Mouse (Mus musculus) hindbrain, embryonic 16.5 days (tissue): ENCODE results near the gene Tulp3. TPM values are rescaled to one million over a fixed set of nuclear protein-coding genes. Genes with fewer than 3 reads are reported as not detected.
A peak's percentile ranks its signal among the peaks of the same experiment; 100 is the strongest.

Experiments
- ATAC-seq: fragments of 200-750 bp; cut with Nextera tagmentation; 2 replicates; pipeline ENCODE4 v1.8.0; 2017; ENCODE audit warnings: moderate TSS enrichment, moderate library complexity
- H3K27ac ChIP-seq: fragments of 300-500 bp; sonication (generic); 2 replicates; pipeline ENCODE4 v1.5.1; 2014; ENCODE audit warnings: low read depth, mild to moderate bottlenecking, control low read depth, low read length, moderate library complexity
- H3K27me3 ChIP-seq: fragments of 300-500 bp; sonication (generic); replicated peaks from 2 replicates; pipeline ENCODE4 v1.6.1; 2014; ENCODE audit warnings: low read length; ENCODE audit not compliant: control insufficient read depth, insufficient read depth
- H3K36me3 ChIP-seq: fragments of 300-500 bp; sonication (generic); 2 replicates; pipeline ENCODE4 v1.6.1; 2014; ENCODE audit warnings: mild to moderate bottlenecking, low read length, moderate library complexity, mixed read lengths; ENCODE audit not compliant: control insufficient read depth, insufficient read depth
- H3K4me1 ChIP-seq: fragments of 300-500 bp; sonication (generic); 2 replicates; pipeline ENCODE4 v1.6.1; 2014; ENCODE audit warnings: low read depth, low read length; ENCODE audit not compliant: control insufficient read depth, insufficient read depth
- H3K4me2 ChIP-seq: fragments of 300-500 bp; sonication (generic); 2 replicates; pipeline ENCODE4 v1.6.1; 2014; ENCODE audit warnings: mild to moderate bottlenecking, low read length, control low read depth, moderate library complexity
- H3K4me3 ChIP-seq: fragments of 300-500 bp; sonication (generic); 2 replicates; pipeline ENCODE4 v1.5.1; 2014; ENCODE audit warnings: mild to moderate bottlenecking, low read length, control low read depth, moderate library complexity
- H3K9ac ChIP-seq: fragments of 300-500 bp; sonication (generic); 2 replicates; pipeline ENCODE4 v1.6.1; 2014; ENCODE audit warnings: low read depth, mild to moderate bottlenecking, control low read depth, low read length, moderate library complexity
- H3K9me3 ChIP-seq: fragments of 300-500 bp; sonication (generic); 2 replicates; pipeline ENCODE4 v1.6.1; 2014; ENCODE audit warnings: mild to moderate bottlenecking, low read length, moderate library complexity; ENCODE audit not compliant: control insufficient read depth
- WGBS: fragments of 180-500 bp; shearing (Covaris S2); extraction: QIAGEN DNeasy Blood & Tissue Kit; methylation state at CpG from one replicate; pipeline ENCODE4 v1.1.7; 2014; 5-methylcytosine and 5-hydroxymethylcytosine counted together
- polyA plus RNA-seq: library from polyadenylated mRNA; unstranded; fragments of >200 nt; fragmentation: Nextera tagmentation; extraction: Ambion mirVana; gene quantifications from 2 replicates; pipeline ENCODE4 v1.2.1, GENCODE M21; 2015

The Tulp3 gene
- polyA plus RNA-seq, result 17.7 and 19.9 TPM in 2 replicates

GRCm38 (mm10) chr6:128355726-128356416, at the start of gene Tulp3:
Tulp3 (minus strand) TSS chr6:128355851.
- peak within 1 kb of the TSS; percentile 94 for H3K27ac ChIP-seq
- peak within 1 kb of the TSS; percentile 84 for H3K4me2 ChIP-seq
- no peaks in the 10 kb centered on the region for H3K9me3 ChIP-seq
- peaks cover 20% of the 10 kb centered on the region for H3K4me1 ChIP-seq
- H3K9ac ChIP-seq, result peak within 1 kb of the TSS; percentile 92
- H3K4me3 ChIP-seq, result peak within 1 kb of the TSS; percentile 87
- peak; percentile 99 for ATAC-seq
- H3K27me3 ChIP-seq, result no peaks in the 10 kb centered on the region
- WGBS, result 0% methylated on average over 37 of the region's 42 CpGs
- peaks cover 12% of the 10 kb centered on the region for H3K36me3 ChIP-seq

- Histone ChIP-seq H3K4me2 (no peak overlapping the region), H3K27me3 (no peaks in the 10 kb centered on the region), H3K27ac (no peak overlapping the region), H3K4me3 (no peak overlapping the region), H3K9ac (no peak overlapping the region), H3K9me3 (no peaks in the 10 kb centered on the region), H3K36me3 (peaks cover 16% of the 10 kb centered on the region), H3K4me1 (peaks cover 12% of the 10 kb centered on the region)
- ATAC-seq, result no peak
- WGBS, result 53% methylated on average over 5 of the region's 5 CpGs
Observed at GRCm38 (mm10) chr6:128404708-128405107, 49.1 kb upstream of the Tulp3 start.

- no peaks in the 10 kb centered on the region for H3K9me3 ChIP-seq
- ATAC-seq, result peak; percentile 88
- peak overlapping the region; percentile 61 for H3K9ac ChIP-seq
- peaks cover 12% of the 10 kb centered on the region for H3K4me1 ChIP-seq
- H3K36me3 ChIP-seq, result no peaks in the 10 kb centered on the region
- H3K27me3 ChIP-seq, result no peaks in the 10 kb centered on the region
- peak overlapping the region; percentile 71 for H3K27ac ChIP-seq
- 12% methylated on average over 13 of the region's 21 CpGs for WGBS
- peak overlapping the region; percentile 40 for H3K4me3 ChIP-seq
- peak overlapping the region; percentile 68 for H3K4me2 ChIP-seq
Observed at GRCm38 (mm10) chr6:128399421-128400185, 44.0 kb upstream of the Tulp3 start.

GRCm38 (mm10) chr6:128398996-128399395, 43.3 kb upstream of the Tulp3 start, which contains the start of gene Nrip2:
Nrip2 (plus strand) TSS chr6:128399296.
- whole genome bisulfite sequencing, result 76% methylated on average over 3 of the region's 3 CpGs
- H3K4me2 ChIP-seq, result peak within 1 kb of the TSS; percentile 68
- peak within 1 kb of the TSS; percentile 61 for H3K9ac ChIP-seq
- peak within 1 kb of the TSS; percentile 71 for H3K27ac ChIP-seq
- H3K27me3 ChIP-seq, result no peaks in the 10 kb centered on the region
- no peaks in the 10 kb centered on the region for H3K36me3 ChIP-seq
- H3K4me1 ChIP-seq, result peaks cover 12% of the 10 kb centered on the region
- H3K4me3 ChIP-seq, result peak within 1 kb of the TSS; percentile 40
- ATAC-seq, result no peak; the same call in 1 of the 2 replicates
- no peaks in the 10 kb centered on the region for H3K9me3 ChIP-seq

GRCm38 (mm10) chr6:128397574-128398261, 42.1 kb upstream of the Tulp3 start:
- ATAC-seq, result no peak
- no peaks in the 10 kb centered on the region for H3K36me3 ChIP-seq
- H3K27ac ChIP-seq, result no peak overlapping the region
- H3K9me3 ChIP-seq, result no peaks in the 10 kb centered on the region
- 80% methylated on average over 7 of the region's 7 CpGs for WGBS
- H3K4me1 ChIP-seq, result peaks cover 12% of the 10 kb centered on the region
- H3K9ac ChIP-seq, result no peak overlapping the region
- no peak overlapping the region for H3K4me3 ChIP-seq
- H3K4me2 ChIP-seq, result no peak overlapping the region
- H3K27me3 ChIP-seq, result no peaks in the 10 kb centered on the region

- Histone ChIP-seq H3K27me3 (no peaks in the 10 kb centered on the region), H3K9ac (no peak overlapping the region), H3K4me2 (no peak overlapping the region), H3K4me1 (no peaks in the 10 kb centered on the region), H3K9me3 (no peaks in the 10 kb centered on the region), H3K27ac (no peak overlapping the region), H3K36me3 (no peaks in the 10 kb centered on the region), H3K4me3 (no peak overlapping the region)
- ATAC-seq, result no peak
- 60% methylated on average over 1 of the region's 1 CpGs for WGBS
Observed at GRCm38 (mm10) chr6:128390683-128391082, 35.0 kb upstream of the Tulp3 start.

- no peaks in the 10 kb centered on the region for H3K27me3 ChIP-seq
- 83% methylated on average over 1 of the region's 1 CpGs for WGBS
- no peaks in the 10 kb centered on the region for H3K9me3 ChIP-seq
- ATAC-seq, result no peak
- no peaks in the 10 kb centered on the region for H3K4me1 ChIP-seq
- H3K9ac ChIP-seq, result no peak overlapping the region
- no peak overlapping the region for H3K4me2 ChIP-seq
- H3K4me3 ChIP-seq, result no peak overlapping the region
- H3K27ac ChIP-seq, result no peak overlapping the region
- no peaks in the 10 kb centered on the region for H3K36me3 ChIP-seq
Observed at GRCm38 (mm10) chr6:128389185-128389584, 33.5 kb upstream of the Tulp3 start.

- no peak overlapping the region for H3K4me3 ChIP-seq
- no peaks in the 10 kb centered on the region for H3K9me3 ChIP-seq
- H3K36me3 ChIP-seq, result no peaks in the 10 kb centered on the region
- ATAC-seq, result no peak
- H3K4me1 ChIP-seq, result no peaks in the 10 kb centered on the region
- 74% methylated on average over 1 of the region's 1 CpGs for WGBS
- no peaks in the 10 kb centered on the region for H3K27me3 ChIP-seq
- no peak overlapping the region for H3K9ac ChIP-seq
- H3K27ac ChIP-seq, result no peak overlapping the region
- no peak overlapping the region for H3K4me2 ChIP-seq
Observed at GRCm38 (mm10) chr6:128385026-128385425, 29.4 kb upstream of the Tulp3 start.

- Histone ChIP-seq H3K27ac (no peak overlapping the region), H3K4me2 (no peak overlapping the region), H3K4me3 (no peak overlapping the region), H3K36me3 (no peaks in the 10 kb centered on the region), H3K4me1 (no peaks in the 10 kb centered on the region), H3K9me3 (no peaks in the 10 kb centered on the region), H3K9ac (no peak overlapping the region), H3K27me3 (no peaks in the 10 kb centered on the region)
- no peak for ATAC-seq
- WGBS, result 71% methylated on average over 7 of the region's 7 CpGs
Observed at GRCm38 (mm10) chr6:128383752-128384151, 28.1 kb upstream of the Tulp3 start.
